In the genomic region with DNA sequence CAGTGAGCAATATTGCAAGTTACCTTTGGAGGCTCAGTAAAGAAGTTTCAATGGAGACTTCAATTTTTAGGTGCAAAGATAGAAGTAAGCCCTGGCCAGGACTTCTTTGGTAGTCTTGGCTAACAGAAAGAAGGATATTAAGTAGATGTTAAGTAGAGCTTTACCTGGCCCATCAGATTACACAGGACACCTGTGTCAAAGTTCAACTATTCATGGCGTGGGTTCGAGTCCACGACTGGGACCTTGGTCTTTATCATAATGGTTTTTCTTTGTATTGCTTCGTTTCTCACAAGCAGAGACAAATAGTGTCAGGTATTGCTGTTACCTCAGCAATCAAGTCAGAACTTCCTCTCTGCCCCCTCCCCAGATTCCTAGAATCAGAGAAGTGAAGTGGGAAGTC, we compare ENCODE assay signal across 11 mouse cellular contexts.
A peak's percentile ranks its signal among the peaks of the same experiment; 100 is the strongest.
DNase-seq lines count a peak whose midpoint lies in the region; ATAC-seq and TF ChIP-seq lines count a peak whose summit lies in the region.
"Had no signal": no experiment of that assay in that cellular context is flagged by ENCODE, and none has a peak within 500 bp of the region (broad histone marks: within the 10 kb centered on the region; RNA-seq: fewer than 3 reads in every experiment).

No protein-coding gene starts in this region.

- TF ChIP-seq CTCF in thymus, adult 2 months (IDR thresholded peaks at IDR 0.05; ENCODE audit: borderline replicate concordance, control insufficient read depth, extremely low read depth, insufficient read depth, low read length, poor library complexity) = no peak
- no peak for TF ChIP-seq CTCF in stomach, postnatal 0 days (IDR thresholded peaks at IDR 0.05; ENCODE audit: low read depth)

- 84% methylated on average over 4 of the region's 4 CpGs for WGBS in hindbrain, embryonic 15.5 days
- 88% methylated on average over 4 of the region's 4 CpGs for WGBS in hindbrain, embryonic 12.5 days
- 35% methylated on average over 4 of the region's 4 CpGs for WGBS in thymus, adult 2 months
- WGBS in limb, embryonic 12.5 days = 82% methylated on average over 4 of the region's 4 CpGs
- WGBS in stomach, postnatal 0 days = 76% methylated on average over 4 of the region's 4 CpGs
- WGBS in forebrain, embryonic 12.5 days = 81% methylated on average over 4 of the region's 4 CpGs

- TF ChIP-seq POLR2A in thymus, adult 2 months (IDR thresholded peaks at IDR 0.05; ENCODE audit: control insufficient read depth, extremely low read depth, insufficient read depth, low read length, poor library complexity) = no peak

- peaks cover 51% of the 10 kb centered on the region for H3K27me3 ChIP-seq in hindbrain, embryonic 15.5 days
- H3K27me3 ChIP-seq in hindbrain, embryonic 12.5 days = peaks cover 63% of the 10 kb centered on the region
- H3K27me3 ChIP-seq in thymus, adult 2 months (ENCODE audit: control insufficient read depth, insufficient read depth, low read length) = no peaks in the 10 kb centered on the region
- no peaks in the 10 kb centered on the region for H3K27me3 ChIP-seq in limb, embryonic 12.5 days
- H3K27me3 ChIP-seq in stomach, postnatal 0 days (ENCODE audit: control insufficient read depth, insufficient read depth, low read length) = no peaks in the 10 kb centered on the region
- H3K27me3 ChIP-seq in forebrain, embryonic 12.5 days = peaks cover 84% of the 10 kb centered on the region

- no peaks in the 10 kb centered on the region for H3K36me3 ChIP-seq in hindbrain, embryonic 15.5 days
- no peaks in the 10 kb centered on the region for H3K36me3 ChIP-seq in hindbrain, embryonic 12.5 days
- H3K36me3 ChIP-seq in thymus, adult 2 months (ENCODE audit: control insufficient read depth, insufficient read depth, low read length) = peaks cover 40% of the 10 kb centered on the region
- H3K36me3 ChIP-seq in limb, embryonic 12.5 days = no peaks in the 10 kb centered on the region
- no peaks in the 10 kb centered on the region for H3K36me3 ChIP-seq in stomach, postnatal 0 days (ENCODE audit: control insufficient read depth, insufficient read depth, low read length)
- no peaks in the 10 kb centered on the region for H3K36me3 ChIP-seq in forebrain, embryonic 12.5 days (replicated peaks)

- H3K4me2 ChIP-seq in hindbrain, embryonic 15.5 days = peak overlapping the region; percentile 19; the same call in 1 of the 2 replicates
- H3K4me2 ChIP-seq in hindbrain, embryonic 12.5 days (replicated peaks) = no peak overlapping the region
- peak overlapping the region; percentile 17; the same call in 1 of the 2 replicates for H3K4me2 ChIP-seq in limb, embryonic 12.5 days
- peak overlapping the region; percentile 25 for H3K4me2 ChIP-seq in stomach, postnatal 0 days (replicated peaks; ENCODE audit: low read depth)
- no peak overlapping the region for H3K4me2 ChIP-seq in forebrain, embryonic 12.5 days

- H3K9ac ChIP-seq in hindbrain, embryonic 15.5 days = no peak overlapping the region
- H3K9ac ChIP-seq in hindbrain, embryonic 12.5 days = no peak overlapping the region
- no peak overlapping the region for H3K9ac ChIP-seq in limb, embryonic 12.5 days (replicated peaks)
- no peak overlapping the region for H3K9ac ChIP-seq in stomach, postnatal 0 days (ENCODE audit: low read length)
- no peak overlapping the region for H3K9ac ChIP-seq in forebrain, embryonic 12.5 days

- no peaks in the 10 kb centered on the region for H3K9me3 ChIP-seq in hindbrain, embryonic 15.5 days
- no peaks in the 10 kb centered on the region for H3K9me3 ChIP-seq in hindbrain, embryonic 12.5 days (replicated peaks)
- no peaks in the 10 kb centered on the region for H3K9me3 ChIP-seq in limb, embryonic 12.5 days
- H3K9me3 ChIP-seq in stomach, postnatal 0 days (ENCODE audit: control insufficient read depth, low read length) = no peaks in the 10 kb centered on the region
- H3K9me3 ChIP-seq in forebrain, embryonic 12.5 days = no peaks in the 10 kb centered on the region

- DNase-seq in thymus, adult 2 months = peak; percentile 18
- no peak for DNase-seq in thymus, postnatal 36 days
- no peak for DNase-seq in stomach, postnatal 0 days (ENCODE audit: low spot score)
- no peak for DNase-seq in testis, postnatal 10 days (ENCODE audit: low spot score)
- DNase-seq: adrenal gland, postnatal 36 days; embryo, embryonic 11 days; gastrocnemius, postnatal 14 days had no signal

- no peak for TF ChIP-seq EP300 in stomach, postnatal 0 days (optimal IDR thresholded peaks at IDR 0.05)

- H3K4me3 ChIP-seq in hindbrain, embryonic 15.5 days = no peak overlapping the region
- H3K4me3 ChIP-seq in hindbrain, embryonic 12.5 days = no peak overlapping the region
- H3K4me3 ChIP-seq in thymus, adult 2 months (ENCODE audit: control insufficient read depth, insufficient read depth, low read length) = peak overlapping the region; percentile 54; the same call in 1 of the 2 replicates
- H3K4me3 ChIP-seq in limb, embryonic 12.5 days (replicated peaks) = no peak overlapping the region
- 0 out of 2 replicates have a peak overlapping the region, but pooled peaks have one; percentile 4 for H3K4me3 ChIP-seq in stomach, postnatal 0 days (ENCODE audit: low read depth, low read length)
- no peak overlapping the region for H3K4me3 ChIP-seq in forebrain, embryonic 12.5 days (replicated peaks)

- ATAC-seq in hindbrain, embryonic 15.5 days (ENCODE audit: low FRiP score, low read depth) = no peak
- no peak for ATAC-seq in hindbrain, embryonic 12.5 days (ENCODE audit: low FRiP score)
- ATAC-seq in limb, embryonic 12.5 days (ENCODE audit: insufficient number of reproducible peaks, insufficient read depth, low FRiP score, low TSS enrichment, low read depth) = no peak
- ATAC-seq in stomach, postnatal 0 days (ENCODE audit: low FRiP score, low TSS enrichment) = no peak
- ATAC-seq in forebrain, embryonic 12.5 days (ENCODE audit: low FRiP score) = no peak

- H3K4me1 ChIP-seq in hindbrain, embryonic 15.5 days (replicated peaks) = peaks cover 13% of the 10 kb centered on the region
- H3K4me1 ChIP-seq in hindbrain, embryonic 12.5 days = peaks cover 8% of the 10 kb centered on the region
- peaks cover 13% of the 10 kb centered on the region for H3K4me1 ChIP-seq in thymus, adult 2 months (replicated peaks; ENCODE audit: control insufficient read depth, insufficient read depth, low read length)
- peaks cover 53% of the 10 kb centered on the region for H3K4me1 ChIP-seq in limb, embryonic 12.5 days (replicated peaks)
- H3K4me1 ChIP-seq in stomach, postnatal 0 days (replicated peaks; ENCODE audit: control insufficient read depth, insufficient read depth) = no peaks in the 10 kb centered on the region
- peaks cover 15% of the 10 kb centered on the region for H3K4me1 ChIP-seq in forebrain, embryonic 12.5 days

- no peak overlapping the region for H3K27ac ChIP-seq in hindbrain, embryonic 15.5 days (replicated peaks)
- no peak overlapping the region for H3K27ac ChIP-seq in hindbrain, embryonic 12.5 days
- H3K27ac ChIP-seq in thymus, adult 2 months (ENCODE audit: control insufficient read depth, insufficient read depth, low read length) = peak overlapping the region; percentile 95; the same call in 1 of the 2 replicates
- no peak overlapping the region for H3K27ac ChIP-seq in limb, embryonic 12.5 days
- no peak overlapping the region for H3K27ac ChIP-seq in stomach, postnatal 0 days (replicated peaks)
- no peak overlapping the region for H3K27ac ChIP-seq in forebrain, embryonic 12.5 days

Comparison
In these comparisons a context has a peak if more than half of its experiments do, and no peak if none do; other contexts are left out.
1. H3K4me2 ChIP-seq: peak in hindbrain, embryonic 15.5 days (single experiment), limb, embryonic 12.5 days (single experiment) and stomach, postnatal 0 days (single experiment); none in hindbrain, embryonic 12.5 days (single experiment) and forebrain, embryonic 12.5 days (single experiment).
2. H3K4me3 ChIP-seq: peak in thymus, adult 2 months (single experiment) and stomach, postnatal 0 days (single experiment); none in hindbrain, embryonic 15.5 days (single experiment), hindbrain, embryonic 12.5 days (single experiment), limb, embryonic 12.5 days (single experiment) and forebrain, embryonic 12.5 days (single experiment).